Comparison of ENCODE assay signal across 9 mouse cellular contexts in the genomic region with DNA sequence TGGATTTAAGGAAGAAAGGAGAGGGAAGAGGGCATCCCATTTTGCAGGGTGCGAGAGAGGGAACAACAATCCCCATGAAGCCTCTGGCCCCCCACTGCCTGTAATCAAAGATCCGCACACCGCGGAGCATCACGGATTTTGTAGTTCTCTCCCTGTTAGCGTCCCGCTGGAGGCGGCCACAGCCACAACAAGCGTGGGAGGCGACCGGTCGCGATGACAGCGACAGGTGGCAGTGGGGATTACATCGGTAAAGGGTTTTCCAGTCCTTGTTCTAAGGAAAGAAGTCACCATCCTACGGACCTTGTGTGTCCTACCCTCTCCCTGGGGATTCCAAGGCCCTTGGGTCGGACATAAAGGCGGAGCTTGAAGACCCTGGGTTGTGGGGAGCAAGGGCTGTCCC. TPM values are rescaled to one million over a fixed set of nuclear protein-coding genes. Genes with fewer than 3 reads are reported as not detected.
A peak's percentile ranks its signal among the peaks of the same experiment; 100 is the strongest.
DNase-seq lines count a peak whose midpoint lies in the region; ATAC-seq and TF ChIP-seq lines count a peak whose summit lies in the region.
"Had no signal": no experiment of that assay in that cellular context is flagged by ENCODE, and none has a peak within 500 bp of the region (broad histone marks: within the 10 kb centered on the region; RNA-seq: fewer than 3 reads in every experiment).

No protein-coding gene starts in this region.

- H3K27ac ChIP-seq in cerebellum, adult 2 months (ENCODE audit: insufficient read depth, low read length) = peak overlapping the region; percentile 93; the same call in 1 of the 2 replicates

- WGBS in cerebellum, adult 2 months = under 1% methylated on average over 18 of the region's 18 CpGs
- 3% methylated on average over 18 of the region's 18 CpGs for WGBS in lung, adult 2 months

- H3K4me1 ChIP-seq in cerebellum, adult 2 months (ENCODE audit: control insufficient read depth, insufficient read depth, low read length) = peaks cover 4% of the 10 kb centered on the region; the same call in 1 of the 2 replicates
- H3K4me1 ChIP-seq in lung, adult 2 months (ENCODE audit: control insufficient read depth, insufficient read depth, low read length) = peaks cover 15% of the 10 kb centered on the region

- TF ChIP-seq CTCF in cerebellum, adult 2 months (IDR thresholded peaks at IDR 0.05; ENCODE audit: borderline replicate concordance, insufficient read depth, low read depth, low read length) = no peak
- TF ChIP-seq CTCF in lung, adult 2 months (IDR thresholded peaks at IDR 0.05; ENCODE audit: insufficient read depth, low read length) = no peak

- ATAC-seq in frontal cortex, adult (ENCODE audit: low TSS enrichment) = peak; percentile 55
- ATAC-seq: Patski had no signal

- peak; percentile 38; the same call in 1 of the 2 replicates for TF ChIP-seq POLR2A in cerebellum, adult 2 months (IDR thresholded peaks at IDR 0.05; ENCODE audit: borderline replicate concordance, insufficient read depth, low read length)
- TF ChIP-seq POLR2A in lung, adult 2 months (IDR thresholded peaks at IDR 0.05; ENCODE audit: borderline replicate concordance, extremely low read depth, low read depth, low read length) = peak; percentile 17; the same call in 1 of the 2 replicates

- H3K27me3 ChIP-seq in cerebellum, adult 2 months (ENCODE audit: control insufficient read depth, insufficient read depth, low read length) = no peaks in the 10 kb centered on the region

- peak overlapping the region; percentile 78 for H3K4me3 ChIP-seq in cerebellum, adult 2 months (replicated peaks; ENCODE audit: insufficient read depth, low read depth, low read length)
- H3K4me3 ChIP-seq in lung, adult 2 months (replicated peaks; ENCODE audit: extremely low read depth, low read depth, low read length) = peak overlapping the region; percentile 8

- peak; percentile 38 for DNase-seq in kidney, postnatal 14 days
- DNase-seq in kidney, adult 9 months = no peak
- DNase-seq in cerebellum, adult 2 months = peak; percentile 90 to 93
- DNase-seq in layer of hippocampus, adult 11-12 months (ENCODE audit: low spot score) = peak; percentile 84
- no peak for DNase-seq in lung, adult 2 months
- DNase-seq in retina, postnatal 1 day = peak; percentile 91
- DNase-seq in urinary bladder, adult 18-20 months (ENCODE audit: low spot score in 2 of 2) = no peak

RNA-seq across cellular contexts. Expression of gene Kcnc3, which starts 3.5 kb away (rescaled TPM):
- polyA plus RNA-seq in cerebellum, adult 2 months (2012; rRNA removed) = 368 and 423 TPM in 2 replicates
- 36.0 and 42.5 TPM in 2 replicates for polyA plus RNA-seq in lung, adult 2 months (2012; rRNA removed)

RNA-seq across cellular contexts. Expression of gene Napsa, which starts 14.8 kb away (rescaled TPM):
- 0.26 and 0.43 TPM in 2 replicates for polyA plus RNA-seq in cerebellum, adult 2 months (2012; rRNA removed)
- 576 and 610 TPM in 2 replicates for polyA plus RNA-seq in lung, adult 2 months (2012; rRNA removed)

RNA-seq across cellular contexts. Expression of gene Nr1h2, which starts 33.2 kb away (rescaled TPM):
- polyA plus RNA-seq in cerebellum, adult 2 months (2012; rRNA removed) = 106 and 109 TPM in 2 replicates
- polyA plus RNA-seq in lung, adult 2 months (2012; rRNA removed) = 194 and 216 TPM in 2 replicates

RNA-seq across cellular contexts. Expression of gene Pold1, which starts 38.3 kb away (rescaled TPM):
- 21.6 and 25.1 TPM in 2 replicates for polyA plus RNA-seq in cerebellum, adult 2 months (2012; rRNA removed)
- 34.3 and 38.3 TPM in 2 replicates for polyA plus RNA-seq in lung, adult 2 months (2012; rRNA removed)

RNA-seq across cellular contexts. Expression of gene Spib, which starts 55.1 kb away (rescaled TPM):
- polyA plus RNA-seq in cerebellum, adult 2 months (2012; rRNA removed) = 0.16 and 0.19 TPM in 2 replicates
- 11.2 and 11.7 TPM in 2 replicates for polyA plus RNA-seq in lung, adult 2 months (2012; rRNA removed)

Comparison
In these comparisons a context has a peak if more than half of its experiments do, and no peak if none do; other contexts are left out.
1. DNase-seq: peak in kidney, postnatal 14 days (single experiment), cerebellum, adult 2 months (2 of 2), layer of hippocampus, adult 11-12 months (single experiment) and retina, postnatal 1 day (single experiment); none in kidney, adult 9 months (single experiment), lung, adult 2 months (single experiment) and urinary bladder, adult 18-20 months (0 of 2).
2. RNA of gene Napsa, which starts 14.8 kb away (polyA plus RNA-seq): 576 to 610 TPM in lung, adult 2 months; 0.26 to 0.43 TPM in cerebellum, adult 2 months; every median in the first group is over 100 times any median in the second.